Mouse (Mus musculus) MEL (cell line): ENCODE data around the gene Ermap. TPM values are rescaled to one million over a fixed set of nuclear protein-coding genes. Genes with fewer than 3 reads are reported as not detected.

Experiments used
- DNase-seq: peaks from one replicate; pipeline ENCODE4 v3.0.0; 2011; ENCODE audit warnings: low read depth, low spot score
- H3K27ac ChIP-seq: 2 replicates; pipeline ENCODE4 v1.5.1; 2012; ENCODE audit warnings: low read depth, mild to moderate bottlenecking, control low read depth, low read length, moderate library complexity; ENCODE audit not compliant: control insufficient read depth
- H3K27me3 ChIP-seq, 2 experiments: fragments of 150-350 bp in 1 of 2; sonication (generic) in 1 of 2; 2 replicates each; pipeline ENCODE4 v1.6.1; 2012; ENCODE audit warnings: low read length in 2 of 2, mild to moderate bottlenecking in 2 of 2, improper control_type of control experiment in 1 of 2, moderate library complexity in 1 of 2; ENCODE audit not compliant: insufficient read depth in 2 of 2, control insufficient read depth in 1 of 2
- H3K36me3 ChIP-seq, 2 experiments: 2 replicates each; pipeline ENCODE4 v1.6.1; 2012 to 2014; ENCODE audit warnings: low read length in 2 of 2, improper control_type of control experiment in 1 of 2, inconsistent platforms in 1 of 2, mild to moderate bottlenecking in 1 of 2; ENCODE audit not compliant: insufficient read depth in 2 of 2, control insufficient read depth in 1 of 2
- H3K4me1 ChIP-seq, 2 experiments: fragments of 150-350 bp in 1 of 2; sonication (generic) in 1 of 2; 2 replicates each; pipeline ENCODE4 v1.6.1; 2012; ENCODE audit warnings: low read length in 2 of 2, improper control_type of control experiment in 1 of 2, mild to moderate bottlenecking in 1 of 2; ENCODE audit not compliant: insufficient read depth in 2 of 2, control insufficient read depth in 1 of 2
- H3K4me3 ChIP-seq, 2 experiments: fragments of 150-350 bp in 1 of 2; sonication (generic) in 1 of 2; 2 replicates each; pipeline ENCODE4 v1.5.1; 2012; ENCODE audit warnings: low read depth in 2 of 2, low read length in 2 of 2, mild to moderate bottlenecking in 2 of 2, moderate library complexity in 2 of 2, control low read depth in 1 of 2, improper control_type of control experiment in 1 of 2; ENCODE audit not compliant: control insufficient read depth in 1 of 2, insufficient read depth in 1 of 2
- H3K79me2 ChIP-seq: 2 replicates; pipeline ENCODE4 v1.6.1; 2012; ENCODE audit warnings: mild to moderate bottlenecking, low read length, moderate library complexity; ENCODE audit not compliant: control insufficient read depth, poor library complexity, insufficient read depth
- H3K9ac ChIP-seq: 2 replicates; pipeline ENCODE4 v1.6.1; 2012; ENCODE audit warnings: low read depth, mild to moderate bottlenecking, control low read depth, low read length, moderate library complexity; ENCODE audit not compliant: control insufficient read depth, poor library complexity, severe bottlenecking
- H3K9me3 ChIP-seq: fragments of 150-350 bp; sonication (generic); replicated peaks from 2 replicates; pipeline ENCODE4 v1.6.1; 2012; ENCODE audit warnings: mild to moderate bottlenecking, low read length, improper control_type of control experiment, moderate library complexity; ENCODE audit not compliant: insufficient read depth
- CHD1 ChIP-seq: IDR thresholded peaks from 2 replicates; pipeline ENCODE4 v1.6.1; 2012; ENCODE audit warnings: low read depth, mild to moderate bottlenecking, inconsistent platforms, low read length, improper control_type of control experiment
- CTCF ChIP-seq, 3 experiments: IDR thresholded peaks in 2 of 3; conservative IDR thresholded peaks in 1 of 3; 2 replicates each; pipeline ENCODE4 v1.5.1; 2011 to 2012; ENCODE audit warnings: low read length in 3 of 3, low read depth in 2 of 3, mild to moderate bottlenecking in 2 of 3, improper control_type of control experiment in 1 of 3, inconsistent platforms in 1 of 3, mixed read lengths in 1 of 3, moderate library complexity in 1 of 3; ENCODE audit not compliant: control insufficient read depth in 1 of 3, insufficient read depth in 1 of 3, poor library complexity in 1 of 3, severe bottlenecking in 1 of 3
- ELF1 ChIP-seq: IDR thresholded peaks from 2 replicates; pipeline ENCODE4 v1.6.1; 2014; ENCODE audit warnings: low read depth, mild to moderate bottlenecking, inconsistent platforms, low read length, improper control_type of control experiment, moderate library complexity
- GATA1 ChIP-seq: IDR thresholded peaks from 2 replicates; pipeline ENCODE4 v1.6.1; 2011; ENCODE audit warnings: low read depth, low read length, improper control_type of control experiment
- HCFC1 ChIP-seq: IDR thresholded peaks from 2 replicates; pipeline ENCODE4 v1.6.1; 2012; ENCODE audit warnings: low read depth, mild to moderate bottlenecking, inconsistent platforms, low read length, improper control_type of control experiment, moderate library complexity
- KAT2A ChIP-seq: conservative IDR thresholded peaks from 2 replicates; pipeline ENCODE4 v1.6.1; 2012; ENCODE audit warnings: low read depth, low read length, improper control_type of control experiment, inconsistent platforms
- MEF2A ChIP-seq: IDR thresholded peaks from 2 replicates; pipeline ENCODE4 v1.6.1; 2014; ENCODE audit warnings: low read depth, mild to moderate bottlenecking, inconsistent platforms, low read length, improper control_type of control experiment; ENCODE audit not compliant: poor library complexity, insufficient replicate concordance, severe bottlenecking; ENCODE audit errors: extremely low read depth
- MXI1 ChIP-seq: IDR thresholded peaks from 2 replicates; pipeline ENCODE4 v1.6.1; 2011; ENCODE audit warnings: mild to moderate bottlenecking, low read depth, low read length, improper control_type of control experiment
- MYC ChIP-seq: IDR thresholded peaks from 2 replicates; pipeline ENCODE4 v1.6.1; 2011; ENCODE audit warnings: low read depth, mild to moderate bottlenecking, low read length, improper control_type of control experiment, moderate library complexity
- NRF1 ChIP-seq: IDR thresholded peaks from 2 replicates; pipeline ENCODE4 v1.6.1; 2014; ENCODE audit warnings: low read depth, mild to moderate bottlenecking, inconsistent platforms, low read length, improper control_type of control experiment, moderate library complexity; ENCODE audit not compliant: poor library complexity, insufficient read depth, severe bottlenecking
- POLR2A ChIP-seq, 2 experiments: IDR thresholded peaks; 2 replicates each; pipeline ENCODE4 v1.6.1; 2011 to 2012; ENCODE audit warnings: low read length in 2 of 2, mild to moderate bottlenecking in 2 of 2, control low read depth in 1 of 2, improper control_type of control experiment in 1 of 2, low read depth in 1 of 2, moderate library complexity in 1 of 2; ENCODE audit not compliant: control insufficient read depth in 1 of 2, insufficient read depth in 1 of 2, poor library complexity in 1 of 2
- RCOR1 ChIP-seq: IDR thresholded peaks from 2 replicates; pipeline ENCODE4 v1.6.1; 2012; ENCODE audit warnings: low read depth, mild to moderate bottlenecking, inconsistent platforms, low read length, improper control_type of control experiment
- SMC3 ChIP-seq: IDR thresholded peaks from 2 replicates; pipeline ENCODE4 v1.6.1; 2011; ENCODE audit warnings: low read depth, low read length, improper control_type of control experiment
- TAL1 ChIP-seq: IDR thresholded peaks from 2 replicates; pipeline ENCODE4 v1.6.1; 2012; ENCODE audit warnings: mild to moderate bottlenecking, inconsistent platforms, low read length, moderate library complexity, mixed read lengths
- TBP ChIP-seq: IDR thresholded peaks from 2 replicates; pipeline ENCODE4 v1.8.0; 2011; ENCODE audit warnings: low read depth, low read length, improper control_type of control experiment
- TCF12 ChIP-seq: IDR thresholded peaks from 2 replicates; pipeline ENCODE4 v1.6.1; 2014; ENCODE audit warnings: low read depth, mild to moderate bottlenecking, inconsistent platforms, low read length, improper control_type of control experiment, moderate library complexity
- UBTF ChIP-seq: IDR thresholded peaks from 2 replicates; pipeline ENCODE4 v1.6.1; 2012; ENCODE audit warnings: low read depth, mild to moderate bottlenecking, inconsistent platforms, low read length, improper control_type of control experiment, moderate library complexity, borderline replicate concordance; ENCODE audit not compliant: insufficient read depth
- USF1 ChIP-seq: IDR thresholded peaks from 2 replicates; pipeline ENCODE4 v1.6.1; 2014; ENCODE audit warnings: low read depth, mild to moderate bottlenecking, inconsistent platforms, low read length, improper control_type of control experiment, moderate library complexity
- ZKSCAN1 ChIP-seq: IDR thresholded peaks from 2 replicates; pipeline ENCODE4 v1.6.1; 2012; ENCODE audit warnings: low read depth, mild to moderate bottlenecking, inconsistent platforms, low read length, improper control_type of control experiment, moderate library complexity
- ZMIZ1 ChIP-seq: IDR thresholded peaks from 2 replicates; pipeline ENCODE4 v1.6.1; 2012; ENCODE audit warnings: low read depth, mild to moderate bottlenecking, inconsistent platforms, low read length, improper control_type of control experiment, moderate library complexity
- ZNF384 ChIP-seq: IDR thresholded peaks from 2 replicates; pipeline ENCODE4 v1.6.1; 2012; ENCODE audit warnings: low read depth, mild to moderate bottlenecking, inconsistent platforms, low read length, improper control_type of control experiment
- polyA plus RNA-seq, 2 experiments: library from polyadenylated mRNA; stranded (reverse) in 1 of 2; unstranded in 1 of 2; fragments of >175 nt in 1 of 2; fragments of >200 nt in 1 of 2; gene quantifications; 2 replicates each; pipeline versions ENCODE4 v1.2.1 to v1.2.4; 2012; ENCODE audit warnings: low replicate concordance in 2 of 2, low read depth in 1 of 2; ENCODE audit not compliant: insufficient read length in 2 of 2, insufficient read depth in 1 of 2, missing spikeins in 1 of 2
- total RNA-seq: library from RNA; depleted of rRNA; stranded (reverse); fragments of 300-350 nt; gene quantifications from 2 replicates; pipeline ENCODE4 v1.2.3, GENCODE M21; 2012

The Ermap gene
- total and polyA plus RNA-seq, 3 experiments: 44.1 to 247 (median 138) TPM

- H3K27ac ChIP-seq: no peak overlapping the region
- H3K9ac ChIP-seq: no peak overlapping the region
- H3K36me3 ChIP-seq: peaks cover 0 to 15% of the 10 kb centered on the region in 2 experiments; a peak in 2 of 4 replicates
- no peak for TF ChIP-seq GATA1
- no peak for TF ChIP-seq ZNF384
- no peak for TF ChIP-seq CHD1
- TF ChIP-seq USF1: no peak
- TF ChIP-seq CTCF (IDR thresholded peaks at IDR 0.05 in 2 of 3, conservative IDR thresholded peaks at IDR 0.05 in 1 of 3; ENCODE audit: control insufficient read depth in 1 of 3, insufficient read depth in 1 of 3, low read depth in 2 of 3, low read length in 3 of 3, poor library complexity in 1 of 3, severe bottlenecking in 1 of 3): no peak
- TF ChIP-seq SMC3: no peak
- TF ChIP-seq HCFC1: no peak
- no peak for TF ChIP-seq MYC
- no peak for TF ChIP-seq NRF1
- no peak for TF ChIP-seq TAL1
- TF ChIP-seq TCF12: no peak
- no peak for TF ChIP-seq POLR2A (IDR thresholded peaks at IDR 0.05; ENCODE audit: control insufficient read depth in 1 of 2, insufficient read depth in 1 of 2, low read depth in 1 of 2, low read length in 2 of 2, poor library complexity in 1 of 2)
- no peak for TF ChIP-seq KAT2A
- no peak for TF ChIP-seq ZMIZ1
- no peak for TF ChIP-seq ZKSCAN1
- TF ChIP-seq UBTF: no peak
- TF ChIP-seq RCOR1: no peak
- H3K4me3 ChIP-seq: no peak overlapping the region
- no peak for DNase-seq
- no peaks in the 10 kb centered on the region for H3K27me3 ChIP-seq
- H3K4me1 ChIP-seq: peaks cover 0 to 12% of the 10 kb centered on the region in 2 experiments; a peak in 2 of 4 replicates
- no peaks in the 10 kb centered on the region for H3K9me3 ChIP-seq
- H3K79me2 ChIP-seq: no peaks in the 10 kb centered on the region; the same call in 1 of the 2 replicates
Measured at GRCm38 (mm10) chr4:119225719-119226118, 35.9 kb upstream of the Ermap start.

GRCm38 (mm10) chr4:119224534-119224933 is 34.7 kb upstream of the Ermap start:
- peaks cover 0 to 15% of the 10 kb centered on the region in 2 experiments; a peak in 2 of 4 replicates for H3K36me3 ChIP-seq
- H3K4me3 ChIP-seq: no peak overlapping the region
- H3K4me1 ChIP-seq: peaks cover 0 to 12% of the 10 kb centered on the region in 2 experiments; a peak in 2 of 4 replicates
- no peak overlapping the region for H3K27ac ChIP-seq
- no peaks in the 10 kb centered on the region for H3K9me3 ChIP-seq
- H3K27me3 ChIP-seq: no peaks in the 10 kb centered on the region
- no peak for DNase-seq
- no peak overlapping the region for H3K9ac ChIP-seq
- no peak for TF ChIP-seq UBTF
- no peak for TF ChIP-seq MXI1
- TF ChIP-seq TBP: no peak
- TF ChIP-seq MEF2A: no peak
- TF ChIP-seq MYC: no peak
- no peak for TF ChIP-seq ZNF384
- no peak for TF ChIP-seq SMC3
- no peak for TF ChIP-seq TAL1
- no peak for TF ChIP-seq USF1
- TF ChIP-seq ELF1: no peak
- no peaks in the 10 kb centered on the region for H3K79me2 ChIP-seq
